Mouse (Mus musculus) liver, postnatal 0 days (tissue): ENCODE data around the gene Cryba2.

ENCODE experiments used
- CTCF ChIP-seq: sonication (generic); IDR thresholded peaks from 2 replicates; pipeline ENCODE4 v1.5.1; 2016; ENCODE audit warnings: antibody characterized with exemption, low read depth
- EP300 ChIP-seq: IDR thresholded peaks from 2 replicates; pipeline ENCODE4 v1.6.1; 2016; ENCODE audit warnings: antibody characterized with exemption, low read depth, mild to moderate bottlenecking

DNA sequence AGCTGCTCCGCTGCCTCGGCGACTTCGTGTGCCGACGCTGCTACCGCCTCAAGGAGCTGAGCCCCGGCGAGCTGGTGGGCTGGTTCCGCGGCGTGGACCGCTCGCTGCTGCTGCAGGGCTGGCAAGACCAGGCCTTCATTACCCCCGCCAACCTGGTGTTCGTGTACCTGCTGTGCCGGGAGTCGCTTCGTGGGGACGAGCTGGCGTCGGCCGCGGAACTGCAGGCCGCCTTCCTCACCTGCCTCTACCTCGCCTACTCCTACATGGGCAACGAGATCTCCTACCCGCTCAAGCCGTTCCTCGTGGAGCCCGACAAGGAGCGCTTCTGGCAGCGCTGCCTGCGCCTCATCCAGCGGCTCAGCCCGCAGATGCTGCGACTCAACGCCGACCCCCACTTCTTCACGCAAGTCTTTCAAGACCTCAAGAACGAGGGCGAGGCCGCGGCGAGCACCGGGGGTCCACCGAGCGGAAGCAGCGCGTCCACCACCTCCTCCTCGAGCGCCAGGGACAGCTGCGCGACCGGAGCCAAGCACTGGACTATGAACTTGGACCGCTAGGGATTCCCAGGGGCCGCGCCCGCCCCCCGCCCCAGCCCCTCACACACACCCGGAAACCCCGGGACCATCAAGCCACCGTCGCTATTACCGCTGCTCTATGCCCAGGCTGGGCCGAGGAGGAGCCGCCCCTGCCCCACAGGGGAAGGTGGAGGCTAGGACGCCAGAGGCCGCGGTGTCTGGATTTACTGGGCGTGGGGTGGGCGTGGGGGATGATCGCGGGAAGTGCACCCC, 37.1 kb downstream of the Cryba2 start:
- no peak for TF ChIP-seq CTCF
- no peak for TF ChIP-seq EP300
